In the genomic region with DNA sequence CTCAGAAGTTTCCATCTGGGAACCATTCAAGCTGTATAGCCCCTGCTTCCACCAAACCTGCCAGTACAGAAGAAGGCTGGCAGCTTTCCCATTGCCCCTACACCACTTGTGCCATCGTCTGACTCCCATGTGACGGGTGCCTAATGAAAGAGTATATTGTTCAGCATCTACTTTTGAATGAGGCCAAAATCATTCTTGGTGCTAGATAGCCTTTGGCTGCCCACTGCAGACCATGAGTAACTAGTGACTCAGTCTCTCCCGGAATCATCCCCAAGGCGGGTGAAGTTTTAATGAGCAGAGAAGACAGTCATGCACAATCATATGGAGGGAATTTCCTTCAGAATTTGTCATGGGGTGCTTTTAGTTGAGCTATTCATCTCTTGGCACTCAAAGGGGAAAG, we compare ENCODE assay signal across 23 mouse cellular contexts. TPM values are rescaled to one million over a fixed set of nuclear protein-coding genes. Genes with fewer than 3 reads are reported as not detected.
A peak's percentile ranks its signal among the peaks of the same experiment; 100 is the strongest.
DNase-seq lines count a peak whose midpoint lies in the region; ATAC-seq and TF ChIP-seq lines count a peak whose summit lies in the region.
"Had no signal": no experiment of that assay in that cellular context is flagged by ENCODE, and none has a peak within 500 bp of the region (broad histone marks: within the 10 kb centered on the region; RNA-seq: fewer than 3 reads in every experiment).

No protein-coding gene starts in this region.

- TF ChIP-seq POLR2A in embryonic fibroblast, embryonic 13.5 days (IDR thresholded peaks at IDR 0.05; ENCODE audit: low read depth, low read length), result no peak

- H3K4me3 ChIP-seq in C2C12 (ENCODE audit: insufficient read depth, poor library complexity, severe bottlenecking), result no peak overlapping the region
- no peak overlapping the region for H3K4me3 ChIP-seq in embryonic fibroblast, embryonic 13.5 days (ENCODE audit: insufficient read depth, low read length)
- H3K4me3 ChIP-seq: embryonic facial prominence, embryonic 12.5 days; heart, embryonic 13.5 days; hindbrain, embryonic 12.5 days; kidney, embryonic 15.5 days; liver, embryonic 12.5 days; neural tube, embryonic 13.5 days; stomach, embryonic 15.5 days had no signal

- H3K79me2 ChIP-seq in C2C12 (ENCODE audit: control insufficient read depth, insufficient read depth), result peaks cover 100% of the 10 kb centered on the region

- H3K36me3 ChIP-seq in C2C12 (ENCODE audit: control insufficient read depth, insufficient read depth), result peaks cover 81% of the 10 kb centered on the region
- H3K36me3 ChIP-seq: embryonic facial prominence, embryonic 12.5 days; heart, embryonic 13.5 days; hindbrain, embryonic 12.5 days; kidney, embryonic 15.5 days; liver, embryonic 12.5 days; neural tube, embryonic 13.5 days; stomach, embryonic 15.5 days had no signal

- no peak overlapping the region for H3ac ChIP-seq in C2C12 (ENCODE audit: control insufficient read depth, insufficient read length, low read depth)

- DNase-seq in heart, adult 11 months, result peak; percentile 70
- no peak for DNase-seq in heart, postnatal 25 days (ENCODE audit: low spot score)
- peak; percentile 53 for DNase-seq in 3134 (ENCODE audit: extremely low read depth, insufficient read length, low spot score)
- no peak for DNase-seq in layer of hippocampus, adult 11-12 months (ENCODE audit: low spot score)
- DNase-seq: adrenal gland, postnatal 25 days; cerebellum, adult 11 months; cerebellum, postnatal 14 days; heart, postnatal 14 days; kidney, postnatal 36 days; lung, adult 18-20 months; right cerebral cortex, adult 18-20 months had no signal

- peaks cover 28% of the 10 kb centered on the region for H3K4me1 ChIP-seq in embryonic fibroblast, embryonic 13.5 days (ENCODE audit: control insufficient read depth, insufficient read depth, low read length)
- H3K4me1 ChIP-seq: kidney, embryonic 15.5 days had no signal

- H3K27ac ChIP-seq in embryonic fibroblast, embryonic 13.5 days (ENCODE audit: insufficient read depth, low read length), result peak overlapping the region; percentile 90
- H3K27ac ChIP-seq: embryonic facial prominence, embryonic 12.5 days; heart, embryonic 13.5 days; hindbrain, embryonic 12.5 days; kidney, embryonic 15.5 days; liver, embryonic 12.5 days; neural tube, embryonic 13.5 days; stomach, embryonic 15.5 days had no signal

- H3K27me3 ChIP-seq in C2C12 (ENCODE audit: control insufficient read depth, insufficient read depth, insufficient read length), result no peaks in the 10 kb centered on the region
- H3K27me3 ChIP-seq: embryonic facial prominence, embryonic 12.5 days; heart, embryonic 13.5 days; hindbrain, embryonic 12.5 days; kidney, embryonic 15.5 days; liver, embryonic 12.5 days; neural tube, embryonic 13.5 days; stomach, embryonic 15.5 days had no signal

- TF ChIP-seq CTCF in C2C12 (IDR thresholded peaks at IDR 0.05; ENCODE audit: control insufficient read depth, insufficient read depth, insufficient read length), result no peak
- TF ChIP-seq CTCF in embryonic fibroblast, embryonic 13.5 days (IDR thresholded peaks at IDR 0.05; ENCODE audit: borderline replicate concordance, insufficient read depth, low read length), result no peak

- intact Hi-C loops in heart, postnatal 25 days (cut with DNase I), result no loop called here

- peaks cover 94% of the 10 kb centered on the region for H3K79me3 ChIP-seq in C2C12 (ENCODE audit: low read depth)

- no peak for ATAC-seq in CD4-positive, CD25-positive, alpha-beta regulatory T cell, adult 4 months
- ATAC-seq: forebrain, embryonic 14.5 days; intestine, postnatal 0 days; liver, embryonic 12.5 days had no signal

TF ChIP-seq in C2C12, 6 proteins besides CTCF, POLR2A, EP300 and RAD21:
- TF ChIP-seq MYOD1 (IDR thresholded peaks at IDR 0.05; ENCODE audit: control insufficient read depth, insufficient read length, low read depth) (no peak), MAX (IDR thresholded peaks at IDR 0.05) (peak; percentile 51), USF1 (IDR thresholded peaks at IDR 0.05; ENCODE audit: low read depth) (peak; percentile 75), FOSL1 (IDR thresholded peaks at IDR 0.05; ENCODE audit: insufficient read depth, low read length, poor library complexity, severe bottlenecking) (peak; percentile 92)

RNA-seq across cellular contexts. Expression of gene Cd44, which starts 28.3 kb away (rescaled TPM):
- 10 to 100 TPM in 1 of 2 experiments, 1 to 10 TPM in 1; 9.9 to 11.6 TPM for total RNA-seq in heart, postnatal 25 days (2021)
- polyA plus RNA-seq in C2C12 (2012; fragmentation: generic; extraction: Trizol), result 87.6 TPM
- 255 and 594 TPM in 2 replicates for polyA plus RNA-seq in embryonic fibroblast, embryonic 13.5 days (2011; ENCODE audit: insufficient read length, low read depth, missing spikeins)
- 10 to 100 TPM; 77.5 to 92.7 TPM for polyA plus RNA-seq in CD4-positive, CD25-positive, alpha-beta regulatory T cell, adult 4 months (2017; shearing (Covaris generic))

Comparison
In these comparisons a context has a peak if more than half of its experiments do, and no peak if none do; other contexts are left out.
1. DNase-seq: peak in heart, adult 11 months (single experiment) and 3134 (single experiment); none in heart, postnatal 25 days (single experiment) and layer of hippocampus, adult 11-12 months (single experiment).